Mouse (Mus musculus) cerebral cortex, adult 2 months (tissue): ENCODE data around the gene Paqr6.

Source experiments
- WGBS: fragments of 180-500 bp; shearing (Covaris S2); methylation state at CpG from one replicate; pipeline ENCODE4 v1.1.7; 2018; 5-methylcytosine and 5-hydroxymethylcytosine counted together

Gene Paqr6

DNA sequence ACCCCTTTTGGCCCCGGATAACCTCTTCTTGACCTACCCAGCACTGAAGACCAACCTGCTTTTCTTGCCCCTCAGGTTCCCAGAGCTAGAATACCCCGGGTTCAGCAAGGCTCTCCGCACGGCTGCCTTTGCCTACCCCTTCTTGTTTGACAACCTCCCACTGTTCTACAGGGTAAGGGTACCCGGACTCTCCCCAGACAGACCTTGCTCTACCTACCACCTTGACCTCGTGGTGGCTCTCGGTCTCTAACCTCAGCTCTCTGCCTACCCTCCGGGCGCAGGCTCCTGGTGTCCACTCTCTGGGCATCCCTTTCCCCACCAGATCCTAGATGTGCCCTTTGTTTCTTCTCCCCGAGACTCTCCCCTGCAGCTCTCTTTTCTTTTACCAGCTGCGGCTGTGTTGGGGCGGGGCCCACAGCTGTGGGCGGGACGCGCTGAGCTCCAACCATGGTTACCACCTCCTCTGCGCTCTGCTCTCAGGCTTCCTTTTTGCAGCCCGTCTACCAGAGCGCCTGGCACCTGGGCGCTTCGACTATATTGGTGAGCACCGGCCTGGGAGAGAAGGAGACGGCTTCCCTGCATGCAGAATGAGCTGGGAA lies 2.5 kb downstream of the Paqr6 start:
- 7% methylated on average over 22 of the region's 22 CpGs for WGBS

DNA sequence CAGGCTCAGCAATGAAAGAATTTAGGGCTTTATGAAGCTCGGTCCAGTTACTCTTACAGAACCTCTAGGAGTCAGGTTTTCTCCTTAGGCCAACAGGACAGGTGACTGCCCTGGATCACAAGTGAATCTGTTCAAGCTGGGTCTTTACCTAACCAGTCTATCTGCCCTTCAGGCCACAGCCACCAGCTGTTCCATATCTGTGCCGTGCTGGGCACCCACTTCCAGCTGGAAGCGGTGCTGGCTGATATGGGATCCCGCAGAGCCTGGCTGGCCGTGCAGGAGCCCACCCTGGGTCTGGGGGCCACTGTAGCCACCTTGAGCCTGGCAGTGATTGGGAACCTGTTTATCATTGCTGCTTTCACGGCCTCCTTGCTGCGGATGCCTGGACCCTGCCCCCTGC lies 3.1 kb downstream of the Paqr6 start:
- WGBS, result 70% methylated on average over 4 of the region's 7 CpGs

DNA sequence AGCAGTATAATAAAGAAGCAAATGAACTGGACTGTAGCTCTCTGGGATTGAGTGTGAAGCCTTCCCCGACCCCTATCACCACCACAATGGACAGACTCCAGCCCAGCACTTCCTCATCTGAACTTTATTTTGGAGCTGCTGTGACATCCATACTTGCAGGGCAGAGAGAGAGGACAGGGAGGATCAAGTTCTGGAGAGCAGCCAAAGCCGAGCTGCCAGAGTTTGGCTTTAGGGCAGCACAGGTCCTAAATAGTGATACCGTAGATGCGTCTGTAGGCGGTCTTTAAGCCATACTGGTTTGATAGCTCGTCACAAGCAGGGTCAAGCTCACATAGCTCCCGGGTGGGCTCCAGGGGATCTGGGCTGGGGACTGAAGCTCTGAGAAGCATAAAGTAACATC lies 4.1 kb downstream of the Paqr6 start:
- WGBS, result 93% methylated on average over 7 of the region's 7 CpGs

DNA sequence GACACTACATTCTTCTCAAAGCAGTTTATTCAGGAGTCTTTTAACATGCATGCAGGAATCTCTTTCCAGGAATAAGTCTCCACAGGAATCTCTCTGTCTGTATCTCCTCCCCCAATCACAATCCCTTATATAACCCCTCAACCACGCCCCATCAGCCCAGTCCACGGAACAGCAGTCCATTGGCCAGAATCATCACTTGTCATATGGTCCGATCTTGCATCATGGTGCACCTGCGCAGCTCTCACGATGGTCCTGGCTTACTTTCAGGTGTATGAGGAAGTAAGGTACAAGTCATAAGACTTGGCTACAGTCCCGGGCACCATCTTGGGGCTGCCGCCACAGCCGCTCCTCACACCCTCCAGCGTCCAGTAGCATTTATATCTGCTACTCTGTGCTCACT lies 8.3 kb downstream of the Paqr6 start, which contains the start of gene Bglap3:
Gene Bglap3, minus strand, starts transcription at position 101 of the 400 bp plus-strand sequence.
- WGBS, result 90% methylated on average over 9 of the region's 9 CpGs

DNA sequence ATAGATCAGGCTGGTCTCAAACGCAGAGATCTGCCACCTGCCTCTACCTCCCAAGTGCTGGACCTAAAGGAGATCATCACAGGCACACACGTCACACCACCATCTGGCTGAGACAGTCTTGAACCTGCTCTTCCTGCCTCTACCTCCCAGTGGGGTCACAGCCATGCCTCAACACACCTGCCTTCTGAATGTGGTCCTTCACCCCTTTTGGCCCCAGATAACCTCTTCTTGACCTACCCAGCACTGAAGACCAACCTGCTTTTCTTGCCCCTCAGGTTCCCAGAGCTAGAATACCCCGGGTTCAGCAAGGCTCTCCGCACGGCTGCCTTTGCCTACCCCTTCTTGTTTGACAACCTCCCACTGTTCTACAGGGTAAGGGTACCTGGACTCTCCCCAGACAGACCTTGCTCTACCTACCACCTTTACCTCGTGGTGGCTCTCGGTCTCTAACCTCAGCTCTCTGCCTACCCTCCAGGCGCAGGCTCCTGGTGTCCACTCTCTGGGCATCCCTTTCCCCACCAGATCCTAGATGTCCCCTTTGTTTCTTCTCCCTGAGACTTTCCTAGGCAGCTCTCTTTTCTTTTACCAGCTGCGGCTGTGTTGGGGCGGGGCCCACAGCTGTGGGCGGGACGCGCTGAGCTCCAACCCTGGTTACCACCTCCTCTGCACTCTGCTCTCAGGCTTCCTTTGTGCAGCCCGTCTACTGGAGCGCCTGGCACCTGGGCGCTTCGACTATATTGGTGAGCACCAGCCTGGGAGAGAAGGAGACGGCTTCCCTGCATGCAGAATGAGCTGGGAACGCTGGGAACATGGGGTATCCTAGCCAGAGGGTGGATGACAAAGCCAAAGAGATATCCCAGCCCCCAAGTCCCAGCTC lies 11.6 kb downstream of the Paqr6 start:
- WGBS, result 16% methylated on average over 19 of the region's 19 CpGs

DNA sequence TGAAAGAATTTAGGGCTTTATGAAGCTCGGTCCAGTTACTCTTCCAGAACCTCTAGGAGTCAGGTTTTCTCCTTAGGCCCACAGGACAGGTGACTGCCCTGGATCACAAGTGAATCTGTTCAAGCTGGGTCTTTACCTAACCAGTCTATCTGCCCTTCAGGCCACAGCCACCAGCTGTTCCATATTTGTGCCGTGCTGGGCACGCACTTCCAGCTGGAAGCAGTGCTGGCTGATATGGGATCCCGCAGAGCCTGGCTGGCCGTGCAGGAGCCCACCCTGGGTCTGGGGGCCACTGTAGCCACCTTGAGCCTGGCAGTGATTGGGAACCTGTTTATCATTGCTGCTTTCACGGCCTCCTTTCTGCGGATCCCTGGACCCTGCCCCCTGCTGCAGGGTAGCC lies 12.3 kb downstream of the Paqr6 start:
- 57% methylated on average over 7 of the region's 7 CpGs for WGBS

DNA sequence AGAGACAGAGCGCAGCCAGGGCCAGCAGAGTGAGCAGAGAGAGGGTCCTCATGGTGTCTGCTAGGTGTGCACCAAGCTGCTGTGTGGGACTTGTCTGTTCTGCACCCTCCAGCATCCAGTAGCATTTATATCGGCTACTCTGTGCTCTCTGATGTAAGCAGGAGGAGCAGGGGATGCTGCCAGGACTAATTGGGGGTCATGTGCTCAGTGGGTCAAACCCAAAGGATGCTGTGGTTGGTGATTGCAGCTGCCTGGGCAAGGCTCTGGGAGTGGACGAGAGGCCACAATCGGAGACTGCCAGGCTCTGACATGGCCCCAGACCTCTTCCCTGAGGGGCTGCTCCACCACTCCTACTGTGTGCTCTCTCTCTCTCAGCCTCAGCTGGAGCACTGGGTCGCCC lies 14.2 kb downstream of the Paqr6 start, which contains the start of gene Bglap2:
Gene Bglap2, minus strand, starts transcription at position 101 of the 400 bp plus-strand sequence.
- 88% methylated on average over 5 of the region's 5 CpGs for WGBS

DNA sequence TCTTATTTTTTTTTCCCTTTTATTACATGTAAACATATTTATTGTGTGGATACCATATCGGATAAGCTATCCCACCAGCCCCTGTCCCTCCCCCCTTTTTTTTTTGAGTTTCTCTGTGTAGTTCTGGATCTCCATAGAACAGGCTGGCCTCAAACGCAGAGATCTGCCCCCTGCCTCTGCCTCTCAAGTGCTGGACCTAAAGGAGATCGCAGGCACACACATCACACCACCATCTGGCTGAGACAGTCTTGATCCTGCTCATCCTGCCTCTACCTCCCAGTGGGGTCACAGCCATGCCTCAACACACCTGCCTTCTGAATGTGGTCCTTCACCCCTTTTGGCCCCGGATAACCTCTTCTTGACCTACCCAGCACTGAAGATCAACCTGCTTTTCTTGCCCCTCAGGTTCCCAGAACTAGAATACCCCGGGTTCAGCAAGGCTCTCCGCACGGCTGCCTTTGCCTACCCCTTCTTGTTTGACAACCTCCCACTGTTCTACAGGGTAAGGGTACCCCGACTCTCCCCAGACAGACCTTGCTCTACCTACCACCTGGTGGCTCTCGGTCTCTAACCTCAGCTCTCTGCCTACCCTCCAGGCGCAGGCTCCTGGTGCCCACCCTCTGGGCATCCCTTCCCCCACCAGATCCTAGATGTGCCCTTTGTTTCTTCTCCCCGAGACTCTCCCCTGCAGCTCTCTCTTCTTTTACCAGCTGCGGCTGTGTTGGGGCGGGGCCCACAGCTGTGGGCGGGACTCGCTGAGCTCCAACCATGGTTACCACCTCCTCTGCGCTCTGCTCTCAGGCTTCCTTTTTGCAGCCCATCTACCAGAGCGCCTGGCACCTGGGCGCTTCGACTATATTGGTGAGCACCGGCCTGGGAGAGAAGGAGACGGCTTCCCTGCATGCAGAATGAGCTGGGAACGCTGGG lies 17.3 kb downstream of the Paqr6 start:
- WGBS, result 12% methylated on average over 22 of the region's 22 CpGs

DNA sequence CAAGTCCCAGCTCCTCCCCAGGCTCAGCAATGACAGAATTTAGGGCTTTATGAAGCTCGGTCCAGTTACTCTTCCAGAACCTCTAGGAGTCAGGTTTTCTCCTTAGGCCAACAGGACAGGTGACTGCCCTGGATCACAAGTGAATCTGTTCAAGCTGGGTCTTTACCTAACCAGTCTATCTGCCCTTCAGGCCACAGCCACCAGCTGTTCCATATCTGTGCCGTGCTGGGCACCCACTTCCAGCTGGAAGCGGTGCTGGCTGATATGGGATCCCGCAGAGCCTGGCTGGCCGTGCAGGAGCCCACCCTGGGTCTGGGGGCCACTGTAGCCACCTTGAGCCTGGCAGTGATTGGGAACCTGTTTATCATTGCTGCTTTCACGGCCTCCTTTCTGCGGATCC lies 18.0 kb downstream of the Paqr6 start:
- WGBS, result 55% methylated on average over 3 of the region's 7 CpGs

DNA sequence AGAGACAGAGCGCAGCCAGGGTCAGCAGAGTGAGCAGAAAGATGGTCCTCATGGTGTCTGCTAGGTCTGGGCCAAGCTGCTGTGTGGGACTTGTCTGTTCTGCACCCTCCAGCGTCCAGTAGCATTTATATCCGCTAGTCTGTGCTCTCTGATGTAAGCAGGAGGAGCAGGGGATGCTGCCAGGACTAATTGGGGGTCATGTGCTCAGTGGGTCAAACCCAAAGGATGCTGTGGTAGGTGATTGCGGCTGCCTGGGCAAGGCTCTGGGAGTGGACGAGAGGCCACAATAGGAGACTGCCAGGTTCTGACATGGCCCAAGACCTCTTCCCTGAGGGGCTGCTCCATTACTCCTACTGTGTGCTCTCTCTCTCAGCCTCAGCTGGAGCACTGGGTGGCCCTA lies 20.0 kb downstream of the Paqr6 start, which contains the start of gene Bglap:
Gene Bglap, minus strand, starts transcription at position 101 of the 400 bp plus-strand sequence.
- WGBS, result 82% methylated on average over 5 of the region's 5 CpGs

DNA sequence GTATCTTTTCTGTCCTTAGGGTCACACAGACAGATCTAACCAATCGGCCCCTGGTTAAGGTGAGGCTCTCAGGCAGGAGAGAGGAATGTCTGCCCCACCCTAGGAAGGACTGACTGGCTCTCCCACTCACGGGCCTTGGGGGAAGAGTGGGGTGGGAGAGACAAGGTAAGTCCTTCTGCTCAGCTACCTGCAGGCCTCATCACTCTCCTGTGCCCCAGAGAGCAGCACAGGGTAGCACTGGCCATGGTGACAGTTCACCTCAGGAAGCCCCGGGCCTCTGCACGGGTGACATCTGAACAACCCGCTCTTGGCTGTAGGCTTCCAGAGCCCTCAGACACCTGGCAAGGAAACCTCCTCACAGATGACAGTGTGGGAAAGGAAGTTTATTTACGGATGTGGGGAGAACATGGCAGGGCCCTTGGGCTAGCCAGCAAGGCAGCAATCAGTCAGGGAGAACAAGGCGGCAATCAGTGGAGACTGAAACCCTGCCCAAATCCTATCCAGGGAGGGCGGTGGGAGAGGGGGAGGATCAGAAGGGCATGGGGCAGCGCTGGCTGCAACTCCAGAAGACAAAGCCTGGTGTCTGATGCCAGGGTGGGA lies 29.5 kb downstream of the Paqr6 start:
- 81% methylated on average over 9 of the region's 9 CpGs for WGBS

DNA sequence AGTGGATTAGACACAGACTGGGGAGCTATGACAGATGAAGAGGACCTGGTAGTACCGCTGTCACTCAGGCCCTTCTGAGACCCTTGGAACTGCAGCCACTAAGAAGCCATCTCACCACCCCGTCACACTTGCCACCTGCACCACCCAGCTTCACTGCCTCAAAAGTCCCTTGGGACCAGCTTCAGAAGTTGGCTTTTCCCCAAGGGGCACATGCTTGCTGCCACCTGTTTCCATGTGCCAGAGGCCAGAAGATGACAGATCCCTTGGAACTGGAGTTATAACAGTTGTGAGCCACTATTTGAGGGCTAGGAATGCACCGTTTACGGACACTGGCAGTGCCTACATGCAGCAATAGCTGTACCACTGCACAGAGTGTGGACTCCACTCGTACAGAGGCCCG lies 30.9 kb downstream of the Paqr6 start:
- WGBS, result 93% methylated on average over 6 of the region's 6 CpGs

DNA sequence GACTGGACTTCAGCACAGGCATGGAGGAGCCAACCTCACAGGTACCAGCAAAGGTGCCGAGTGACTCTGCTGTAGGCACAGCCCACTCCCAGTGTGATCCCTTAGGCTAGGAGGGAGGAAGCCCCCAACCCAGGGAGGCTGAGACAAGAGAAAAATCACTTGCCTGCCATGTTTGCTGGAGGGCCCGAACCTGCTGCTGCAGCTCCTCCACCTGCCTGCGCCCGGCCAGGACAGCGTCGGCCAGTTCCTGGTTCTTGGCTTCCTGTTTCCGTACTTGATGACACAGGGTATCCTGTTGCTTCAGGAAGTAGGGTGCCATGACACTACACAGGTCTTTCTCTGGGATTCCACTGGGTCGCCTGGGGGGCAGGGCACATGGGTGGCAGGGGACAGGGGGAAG lies 31.4 kb downstream of the Paqr6 start:
- WGBS, result 86% methylated on average over 8 of the region's 8 CpGs

DNA sequence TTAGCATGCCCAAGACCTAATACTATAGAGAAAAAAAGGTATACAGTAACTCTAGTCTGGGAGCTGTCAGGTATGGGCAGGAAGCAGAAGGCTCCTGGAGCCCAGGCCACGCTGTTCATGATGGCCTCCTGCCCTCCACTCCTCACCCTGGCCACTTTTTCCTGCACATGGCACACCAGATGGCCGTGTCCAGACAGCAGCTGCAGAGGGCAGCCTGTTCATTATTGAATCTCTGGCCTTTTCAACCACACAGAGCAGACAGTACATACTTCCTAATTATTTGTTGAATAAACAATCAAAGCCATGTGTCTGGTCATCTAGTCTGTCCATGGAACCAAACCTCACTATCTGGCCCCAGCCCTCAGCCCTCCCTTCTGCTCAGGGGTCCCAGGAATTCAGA lies 34.3 kb downstream of the Paqr6 start:
- WGBS, result 80% methylated on average over 2 of the region's 2 CpGs

DNA sequence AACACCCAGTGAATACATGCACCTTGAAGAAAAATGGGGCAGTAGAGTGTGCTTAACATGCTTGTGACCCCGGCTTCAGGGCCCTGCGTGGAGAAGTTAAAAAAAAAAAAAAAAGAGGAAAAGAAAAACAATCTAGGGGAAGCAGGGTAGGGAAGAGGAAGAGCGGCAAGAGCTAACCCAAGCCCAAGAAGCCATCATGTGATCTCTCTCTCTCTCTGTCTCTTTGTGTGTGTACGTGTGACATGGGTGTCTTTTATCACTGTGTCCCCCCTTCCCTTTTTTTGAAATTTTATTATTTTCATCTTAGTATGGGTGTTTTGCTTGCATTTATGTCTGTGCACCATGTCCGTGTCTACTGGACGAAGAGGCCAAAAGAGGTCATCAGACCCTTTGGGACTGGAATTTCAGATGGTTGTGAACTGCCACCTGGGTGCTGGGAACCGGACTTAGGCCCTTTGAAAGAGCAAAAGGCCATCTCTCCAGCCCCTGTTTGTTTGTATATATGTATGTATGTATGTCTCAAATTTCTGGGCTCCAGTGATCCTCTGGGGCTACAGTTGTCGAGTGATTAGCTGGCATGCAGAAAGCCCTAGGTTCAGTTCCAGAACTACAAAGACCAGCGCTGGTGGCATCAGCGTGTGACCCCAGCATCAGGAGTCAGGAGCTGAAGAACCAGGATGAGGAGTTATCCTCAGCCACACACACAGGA lies 39.3 kb downstream of the Paqr6 start:
- 93% methylated on average over 10 of the region's 10 CpGs for WGBS

DNA sequence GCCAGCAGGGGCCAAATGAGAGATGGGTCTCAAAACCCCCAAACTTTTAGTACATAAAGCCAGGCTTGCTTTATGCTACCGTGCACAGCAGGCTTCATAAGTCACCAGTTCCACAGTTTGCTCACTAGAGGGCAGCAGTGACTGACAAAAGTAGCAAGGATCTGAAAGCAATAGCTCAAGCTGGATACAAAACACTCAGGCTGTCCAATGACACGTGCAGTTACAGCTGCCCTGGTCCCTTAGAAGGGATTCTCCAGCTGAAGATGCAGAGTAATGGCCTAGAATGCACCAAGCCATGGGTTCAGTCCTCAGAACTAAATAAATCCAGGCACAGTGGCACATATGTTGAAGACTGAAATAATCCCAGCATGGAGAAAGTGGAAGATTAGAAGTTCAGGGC lies 42.7 kb downstream of the Paqr6 start:
- 0% methylated on average over 2 of the region's 2 CpGs for WGBS

DNA sequence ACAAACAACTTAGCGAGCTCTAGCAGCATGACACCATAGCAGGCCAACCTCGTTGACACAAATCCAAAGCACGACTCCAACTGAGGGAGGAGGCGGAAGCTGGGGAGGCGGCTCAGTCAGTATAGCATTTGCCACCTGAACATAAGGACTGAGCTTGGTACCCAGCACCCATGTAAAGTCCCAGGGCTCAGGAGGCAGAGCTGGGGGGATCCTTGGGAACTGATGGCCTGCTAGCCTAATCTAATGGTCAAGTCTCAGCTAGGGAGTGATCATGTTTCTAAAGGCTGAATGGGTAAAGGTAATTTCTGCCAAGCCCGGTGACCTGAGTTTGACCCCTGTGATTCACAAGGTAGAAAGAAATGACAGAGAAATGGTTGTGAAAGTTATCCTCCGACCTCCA lies 43.1 kb downstream of the Paqr6 start:
- WGBS, result 39% methylated on average over 7 of the region's 7 CpGs

DNA sequence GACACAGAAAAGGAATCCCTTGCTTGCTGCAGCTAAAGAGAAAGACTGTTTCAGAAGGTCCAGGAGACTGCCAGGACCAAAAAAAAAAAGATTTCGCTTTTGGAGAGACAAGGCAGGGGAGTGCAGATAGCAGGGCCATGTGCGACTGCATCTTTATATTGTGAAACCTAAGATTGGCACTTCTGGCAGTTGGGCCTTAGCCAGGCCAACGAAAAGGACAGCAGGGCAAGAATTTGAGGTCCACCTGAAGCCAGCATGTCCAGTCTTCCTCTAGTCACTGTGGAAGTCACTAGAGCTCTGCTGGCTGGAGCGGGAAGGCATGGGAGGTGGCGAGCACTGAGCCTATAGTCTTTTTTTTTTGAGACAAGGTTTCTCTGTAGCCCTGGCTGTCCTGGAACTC lies 44.6 kb downstream of the Paqr6 start:
- 73% methylated on average over 5 of the region's 5 CpGs for WGBS

DNA sequence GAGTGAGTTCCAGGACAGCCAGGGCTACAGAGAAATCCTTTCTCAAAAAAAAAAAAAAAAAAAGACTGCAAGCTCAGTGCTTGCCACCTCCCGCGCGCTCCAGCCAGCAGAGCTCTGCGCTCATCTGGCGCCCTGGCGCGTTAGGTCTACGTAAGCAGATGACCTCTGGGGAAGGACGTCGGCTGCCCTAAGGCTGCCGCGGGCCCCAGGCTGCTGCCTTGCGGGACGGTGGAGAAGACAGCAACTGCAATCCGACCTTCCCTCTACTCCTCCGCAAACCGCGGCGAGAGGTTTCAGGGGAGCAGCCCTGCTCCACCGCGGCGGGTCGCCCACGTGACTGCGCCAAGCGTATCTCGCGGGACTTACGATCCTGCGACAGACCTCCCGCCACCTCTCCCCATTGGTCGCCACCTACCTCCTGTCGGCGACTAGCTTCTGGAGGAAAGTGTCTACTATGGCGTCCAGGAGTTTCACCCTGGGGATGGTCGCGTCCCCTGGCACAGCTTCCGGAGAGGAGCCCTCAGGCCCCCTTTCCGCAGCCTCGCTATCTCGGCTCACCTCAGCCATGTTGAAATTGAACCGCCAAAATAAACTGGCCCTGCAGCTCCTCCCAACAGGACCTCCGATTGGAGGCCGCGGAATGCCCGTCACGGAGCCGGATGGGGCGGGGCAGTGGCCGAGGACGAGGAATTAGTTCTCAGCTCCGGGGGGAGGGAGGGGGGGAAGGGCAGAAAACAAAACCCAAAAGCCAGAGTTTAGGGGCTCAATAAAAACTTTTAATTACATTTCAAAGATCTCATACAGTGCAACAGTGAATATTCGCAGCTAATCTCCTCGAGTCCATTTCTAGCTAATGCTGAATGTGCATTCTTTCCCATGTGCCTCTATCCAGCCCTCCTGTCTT lies 45.6 kb downstream of the Paqr6 start, which contains the start of gene Pmf1:
Gene Pmf1, minus strand, starts transcription at position 591 of the 904 bp plus-strand sequence.
- under 1% methylated on average over 54 of the region's 54 CpGs for WGBS

DNA sequence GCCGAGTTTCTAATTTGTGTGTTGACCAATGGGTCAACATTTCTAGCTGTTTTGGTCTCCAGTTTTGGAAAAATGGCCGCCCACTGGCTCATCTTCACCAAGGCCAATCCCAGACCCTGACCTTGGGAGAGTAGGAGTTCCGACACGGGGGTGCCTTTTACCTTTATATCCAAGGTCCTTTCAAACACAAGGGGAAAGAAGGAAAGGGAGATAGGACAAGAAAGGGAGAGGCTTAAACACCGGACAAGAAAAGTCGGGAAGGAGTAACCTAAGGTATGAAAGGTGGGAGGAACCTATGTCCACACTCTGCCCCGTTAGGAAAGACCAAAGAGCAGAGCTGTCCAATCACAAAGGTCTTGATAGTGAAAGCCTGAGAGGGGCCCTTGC lies 46.3 kb downstream of the Paqr6 start:
- 25% methylated on average over 7 of the region's 7 CpGs for WGBS
